Mouse (Mus musculus) Patski (cell line): ENCODE data around the gene Foxo3. TPM values are rescaled to one million over a fixed set of nuclear protein-coding genes. Genes with fewer than 3 reads are reported as not detected.

ENCODE experiments used
- ATAC-seq: fragments of 100-300 bp; one replicate; pipeline ENCODE4 v1.8.0; 2021
- CTCF ChIA-PET: fragments of 350-600 bp; sonication (Branson Sonifier 250); formaldehyde crosslinking; loops from one replicate; lab custom pipeline; 2022; ENCODE audit warnings: inconsistent platforms; lab: Charles Lee
- POLR2A ChIA-PET: fragments of 350-600 bp; sonication (Branson Sonifier 250); formaldehyde crosslinking; loops from one replicate; lab custom pipeline; 2022; ENCODE audit warnings: antibody characterized with exemption, inconsistent platforms; lab: Charles Lee
- DNase-seq: peaks from one replicate; pipeline ENCODE4 v3.0.0-alpha.2; 2011; ENCODE audit warnings: low read depth, low spot score
- H3K27me3 ChIP-seq: fragments of 371-371 bp; one replicate; pipeline ENCODE4 v1.5.1; 2021
- CTCF ChIP-seq: fragments of 100-300 bp; IDR thresholded peaks from one replicate; pipeline ENCODE4 v1.5.1; 2021
- in situ Hi-C: fragments of 300-500 bp; cut with MboI; formaldehyde crosslinking; loops from 3 replicates; pipeline ENCODE4 v1.11.1; 2018; ENCODE audit warnings: low pct_unique_long_range_greater_than_20kb, mixed read lengths
- polyA plus RNA-seq: library from polyadenylated mRNA; unstranded; gene quantifications from one replicate; pipeline ENCODE4 v1.2.3, GENCODE M21; 2021

Gene Foxo3
- polyA plus RNA-seq, 1 experiment from 2014 or later: 17.6 TPM

DNA sequence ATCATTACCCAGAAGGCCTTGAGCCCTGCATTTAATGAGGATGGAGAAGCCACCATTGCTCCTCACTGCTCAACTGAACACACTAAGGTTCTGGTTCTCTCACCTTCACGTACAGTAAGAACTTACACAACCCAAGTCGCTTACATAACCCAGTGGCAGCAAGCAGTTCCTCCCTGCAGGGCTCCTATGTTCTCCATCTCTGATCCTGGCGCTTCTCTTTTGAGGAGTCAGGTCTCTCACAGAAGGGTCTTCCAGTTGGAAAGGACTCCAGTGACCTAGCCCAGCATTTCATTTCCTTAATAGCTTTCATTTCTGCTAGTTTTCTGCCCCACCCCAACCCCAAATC is 31.3 kb downstream of the Foxo3 start:
- no peak for DNase-seq
- in situ Hi-C loops: no loop called here
- H3K27me3 ChIP-seq: no peaks in the 10 kb centered on the region
- ATAC-seq: no peak
- ChIA-PET POLR2A (no interaction called here), CTCF (interaction anchor here (3.0 kb wide), 1 partner anchor 22 kb away, joined by 9 read pairs; no protein-coding TSS in a partner anchor)
- TF ChIP-seq CTCF: no peak

DNA sequence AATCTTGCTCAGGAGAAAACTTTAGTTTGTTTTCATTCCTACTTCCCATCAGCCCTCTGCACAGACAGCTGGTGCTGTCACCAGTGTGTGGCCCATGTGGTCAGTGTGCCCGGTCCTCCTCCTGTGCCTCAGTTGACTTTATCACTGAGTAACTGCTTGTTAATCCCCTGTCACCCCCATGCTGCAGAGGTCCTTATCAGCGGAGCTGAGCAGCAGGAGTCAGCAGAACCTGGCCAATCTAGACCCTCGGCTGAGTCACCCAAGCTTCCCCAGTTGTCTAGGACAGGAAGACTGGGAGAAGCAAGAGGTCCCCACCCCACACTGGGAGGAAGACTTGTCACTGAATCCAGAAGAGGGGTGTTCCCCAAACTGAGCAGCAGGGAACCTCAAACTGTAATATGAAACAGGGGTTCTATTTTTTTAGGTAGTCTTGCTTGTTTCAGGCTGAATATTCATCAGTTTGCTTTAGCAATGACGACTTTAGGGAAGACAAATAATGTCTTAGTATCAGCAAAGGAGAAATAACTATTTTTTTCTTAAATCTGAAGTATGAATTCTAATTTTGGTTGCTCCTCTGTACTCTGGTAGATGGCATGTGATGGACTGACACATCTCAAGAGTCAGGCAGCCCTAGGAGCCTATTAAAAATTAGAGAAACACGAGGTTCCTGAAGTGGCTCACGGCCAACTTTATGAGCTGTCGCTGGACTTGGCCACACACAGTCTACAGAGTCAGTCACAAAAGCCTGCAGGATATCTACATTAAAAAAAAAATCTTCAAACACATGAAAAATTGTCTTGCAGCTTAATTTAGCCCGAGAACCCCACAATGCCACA is 31.9 kb downstream of the Foxo3 start:
- DNase-seq: no peak
- ChIA-PET CTCF (no interaction called here), POLR2A (interaction anchor here (1.1 kb wide), 1 partner anchor 9 kb away, joined by 3 read pairs; no protein-coding TSS in a partner anchor)
- TF ChIP-seq CTCF: no peak
- H3K27me3 ChIP-seq: no peaks in the 10 kb centered on the region
- in situ Hi-C loops: no loop called here
- ATAC-seq: no peak

DNA sequence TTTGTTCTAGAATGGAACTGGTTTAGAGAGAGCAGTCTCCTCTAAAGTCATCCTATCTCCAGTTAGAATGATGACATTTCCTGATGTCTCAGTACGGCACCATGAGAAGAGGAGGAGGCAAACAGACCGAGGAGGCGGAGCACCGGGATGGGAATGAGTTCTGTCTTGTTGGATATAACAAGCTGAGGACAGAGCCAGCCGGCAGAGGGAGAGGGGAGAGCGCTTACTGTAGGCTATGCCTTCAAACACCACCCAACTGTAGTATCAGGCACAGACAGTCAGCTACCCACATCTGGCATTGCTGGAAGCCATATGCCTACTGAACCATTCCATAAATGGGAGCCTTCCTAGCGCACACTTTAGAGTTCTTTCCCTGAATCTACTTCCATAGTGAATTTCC is 32.6 kb downstream of the Foxo3 start:
- CTCF ChIA-PET: no interaction called here
- H3K27me3 ChIP-seq: no peaks in the 10 kb centered on the region
- in situ Hi-C loops: no loop called here
- POLR2A ChIA-PET: interaction anchor here (1.1 kb wide), 1 partner anchor 9 kb away, joined by 3 read pairs; no protein-coding TSS in a partner anchor
- no peak for DNase-seq
- no peak for ATAC-seq
- TF ChIP-seq CTCF: no peak

DNA sequence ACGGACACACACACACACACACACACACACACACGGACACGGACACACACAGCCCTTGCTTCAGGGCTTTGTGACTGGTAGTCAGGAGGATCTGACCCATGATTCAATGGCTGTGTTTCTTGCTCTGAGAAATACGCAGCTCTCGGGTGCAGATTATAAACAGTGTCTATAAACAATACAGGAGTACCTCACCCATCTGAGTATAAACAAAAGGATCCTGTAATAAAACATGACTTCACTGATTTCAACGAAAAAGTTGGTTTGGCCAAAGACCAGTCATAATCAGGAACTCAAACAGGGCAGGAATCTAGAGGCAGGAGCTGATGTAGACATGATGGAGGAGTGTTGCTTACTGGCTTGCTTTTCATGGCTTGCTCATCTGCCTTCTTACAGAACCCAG is 34.1 kb downstream of the Foxo3 start:
- ChIA-PET POLR2A (interaction anchor here (0.6 kb wide), 1 partner anchor 82 kb away, joined by 3 read pairs; no protein-coding TSS in a partner anchor), CTCF (no interaction called here)
- in situ Hi-C loops: no loop called here
- ATAC-seq (no peak), DNase-seq (no peak)
- H3K27me3 ChIP-seq: no peaks in the 10 kb centered on the region
- no peak for TF ChIP-seq CTCF

DNA sequence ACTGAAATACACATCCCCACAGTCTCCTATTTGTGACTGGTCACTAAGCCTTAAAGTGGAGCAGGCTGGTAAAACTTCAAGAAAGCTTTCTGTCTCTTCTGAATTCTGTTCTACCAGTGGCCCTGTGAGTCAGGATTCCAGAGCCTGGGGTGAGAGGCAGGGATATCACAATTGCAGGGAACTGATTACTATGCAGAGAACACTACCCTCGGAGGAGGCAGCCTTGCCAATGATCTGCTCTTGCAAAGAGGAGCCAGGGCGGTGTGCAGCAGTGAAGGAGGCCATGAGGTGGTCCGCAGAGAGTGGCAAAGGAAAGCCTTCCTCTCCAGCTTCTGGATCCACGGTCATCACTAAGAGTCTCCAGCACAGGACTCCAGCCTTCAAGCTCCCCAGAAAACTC is 34.8 kb downstream of the Foxo3 start:
- ChIA-PET CTCF (no interaction called here), POLR2A (interaction anchor here (0.6 kb wide), 1 partner anchor 82 kb away, joined by 3 read pairs; no protein-coding TSS in a partner anchor)
- ATAC-seq: no peak
- in situ Hi-C loops: no loop called here
- DNase-seq: no peak
- TF ChIP-seq CTCF: no peak
- H3K27me3 ChIP-seq: no peaks in the 10 kb centered on the region

DNA sequence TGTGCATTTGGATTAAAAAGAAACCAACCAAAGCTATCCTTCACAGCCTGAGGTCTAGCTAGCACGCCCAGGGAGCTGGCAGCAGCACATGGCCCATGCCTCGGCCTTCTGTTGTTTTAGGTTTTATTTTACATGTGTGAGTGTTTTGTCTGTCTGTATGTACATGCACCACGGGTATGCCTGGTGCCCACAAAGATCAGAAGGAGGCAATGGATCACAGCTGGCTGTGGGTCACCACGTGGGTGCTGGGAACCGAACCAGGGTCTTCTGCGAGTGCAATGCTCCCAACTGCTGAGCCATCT is 36.8 kb downstream of the Foxo3 start:
- ChIA-PET CTCF (interaction anchor here (1.5 kb wide), 1 partner anchor 8 kb away, joined by 7 read pairs; no protein-coding TSS in a partner anchor), POLR2A (interaction anchor here (0.6 to 1.3 kb wide), 2 partner anchors 21 to 30 kb away, joined by 3 to 4 read pairs; no protein-coding TSS in a partner anchor)
- ATAC-seq (no peak), DNase-seq (no peak)
- H3K27me3 ChIP-seq: no peaks in the 10 kb centered on the region
- no peak for TF ChIP-seq CTCF
- in situ Hi-C loops: no loop called here

DNA sequence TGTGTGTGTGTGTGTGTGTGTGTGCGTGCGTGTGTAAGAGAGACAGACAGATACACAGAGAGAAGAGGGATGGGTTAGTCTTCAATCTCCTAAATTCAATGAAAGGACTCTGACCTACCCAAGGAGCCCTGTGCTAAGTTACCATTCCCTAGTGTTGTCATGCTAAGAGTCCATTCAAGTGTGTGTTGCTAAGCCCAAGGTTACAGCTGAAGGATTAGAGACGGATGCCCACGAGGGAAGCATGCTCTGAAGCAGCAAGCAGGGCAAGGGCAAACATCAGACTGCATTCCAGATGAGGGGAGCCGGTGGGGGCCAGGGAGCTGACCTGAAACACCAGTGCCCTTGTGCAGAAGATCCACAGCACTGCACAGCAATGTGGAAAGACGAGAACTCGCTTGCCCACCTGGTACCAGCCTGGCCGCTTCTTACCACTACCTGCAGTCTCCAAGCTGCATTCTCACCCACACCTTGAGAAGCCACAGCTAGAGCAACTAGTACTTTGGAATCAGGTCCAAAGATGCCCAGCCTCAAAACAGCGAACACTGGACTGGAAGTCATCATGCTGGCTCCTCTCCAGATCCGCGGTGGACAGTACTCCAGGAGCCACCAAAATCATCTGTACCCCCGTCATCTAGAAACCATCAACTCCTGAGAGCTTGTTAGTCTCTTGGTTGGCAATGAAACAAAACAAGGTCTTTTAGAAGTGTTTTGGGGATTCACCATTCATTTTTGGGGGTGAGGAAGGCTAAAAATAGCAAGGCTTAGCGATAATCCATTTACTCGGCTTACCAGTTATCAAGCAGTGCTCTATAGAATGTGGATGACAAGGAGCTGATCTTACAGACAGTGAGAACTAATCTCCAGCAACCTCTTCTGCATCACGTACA is 37.4 kb downstream of the Foxo3 start:
- DNase-seq (no peak), ATAC-seq (no peak)
- in situ Hi-C loops: no loop called here
- TF ChIP-seq CTCF: no peak
- POLR2A ChIA-PET: interaction anchor here (0.6 to 1.3 kb wide), 2 partner anchors 21 to 31 kb away, joined by 3 to 4 read pairs; no protein-coding TSS in a partner anchor
- no peaks in the 10 kb centered on the region for H3K27me3 ChIP-seq
- CTCF ChIA-PET: interaction anchor here (1.5 kb wide), 1 partner anchor 9 kb away, joined by 7 read pairs; no protein-coding TSS in a partner anchor

DNA sequence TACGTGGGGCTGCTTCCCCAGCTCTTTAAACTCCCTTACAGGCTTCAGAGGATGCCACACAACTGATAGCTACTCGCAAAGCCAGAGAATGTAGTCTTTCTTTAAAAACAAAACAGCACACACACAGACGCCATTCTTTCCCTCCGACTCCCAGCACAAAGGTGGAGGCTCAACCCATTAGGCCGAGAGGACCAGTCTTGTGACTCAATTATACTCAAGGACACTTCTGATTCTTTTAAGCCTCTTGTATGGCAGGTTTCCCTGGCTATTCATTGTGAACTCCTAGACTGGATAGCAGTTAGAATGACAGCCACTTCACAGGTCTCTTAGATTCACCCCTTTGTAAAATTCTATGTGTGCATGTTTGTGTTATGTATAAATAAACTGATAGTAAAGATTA is 38.3 kb downstream of the Foxo3 start:
- in situ Hi-C loops: no loop called here
- H3K27me3 ChIP-seq: no peaks in the 10 kb centered on the region
- ATAC-seq (no peak), DNase-seq (no peak)
- ChIA-PET POLR2A (no interaction called here), CTCF (interaction anchor here (0.8 kb wide), 1 partner anchor 9 kb away, joined by 3 read pairs; no protein-coding TSS in a partner anchor)
- no peak for TF ChIP-seq CTCF

DNA sequence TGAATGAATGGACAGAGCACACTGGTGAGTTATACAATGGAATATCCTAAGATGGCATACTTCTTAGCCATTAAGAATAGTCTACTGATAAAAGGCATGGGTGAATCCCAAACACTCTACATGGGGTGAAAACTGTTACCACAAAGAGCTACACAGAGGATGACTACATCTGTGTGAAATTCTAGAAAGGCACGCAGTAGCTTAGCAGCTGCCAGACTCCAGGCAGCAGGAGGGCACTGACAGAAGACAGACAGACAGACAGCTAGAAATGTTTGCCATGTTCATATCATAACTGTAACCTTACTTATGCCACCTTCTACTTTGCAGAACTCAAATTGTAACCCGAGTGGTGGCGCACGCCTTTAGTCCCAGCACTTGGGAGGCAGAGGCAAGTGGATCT is 39.0 kb downstream of the Foxo3 start:
- no peak for DNase-seq
- H3K27me3 ChIP-seq: no peaks in the 10 kb centered on the region
- in situ Hi-C loops: no loop called here
- ChIA-PET POLR2A (no interaction called here), CTCF (interaction anchor here (0.8 kb wide), 1 partner anchor 9 kb away, joined by 3 read pairs; no protein-coding TSS in a partner anchor)
- peak; percentile 62 for ATAC-seq
- TF ChIP-seq CTCF: no peak

DNA sequence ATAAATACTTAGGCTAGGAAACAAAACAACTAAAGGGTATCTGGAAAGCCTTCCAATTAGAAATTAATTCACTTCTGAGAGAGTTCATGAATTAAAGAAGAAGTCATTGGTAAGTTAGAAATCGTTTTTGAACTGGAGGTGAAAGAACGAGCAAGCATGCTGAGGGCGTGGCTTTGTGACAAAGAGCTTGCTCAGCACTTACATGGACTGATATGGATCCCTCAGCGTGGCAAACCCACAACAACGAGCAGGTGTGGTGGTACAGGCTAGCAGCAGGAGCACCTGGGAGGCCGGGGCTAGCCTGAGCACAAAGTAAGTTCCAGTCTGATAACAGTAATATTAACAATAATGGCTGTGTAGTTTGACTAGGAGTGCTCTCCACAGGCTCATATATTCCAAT is 41.2 kb downstream of the Foxo3 start:
- ATAC-seq (no peak), DNase-seq (no peak)
- CTCF ChIA-PET: interaction anchor here (1.1 to 1.2 kb wide), 2 partner anchors 12 to 16 kb away, joined by 3 to 4 read pairs; no protein-coding TSS in a partner anchor
- POLR2A ChIA-PET: interaction anchor here (0.6 kb wide), 2 partner anchors 77 to 103 kb away, joined by 3 to 7 read pairs; no protein-coding TSS in a partner anchor
- no peak for TF ChIP-seq CTCF
- in situ Hi-C loops: no loop called here
- no peaks in the 10 kb centered on the region for H3K27me3 ChIP-seq
